Mouse (Mus musculus): Measurements from ENCODE around the gene Prlhr. TPM values are rescaled to one million over a fixed set of nuclear protein-coding genes. Genes with fewer than 3 reads are reported as not detected.

Prlhr gene
- total RNA-seq, 1 experiment: not detected

DNA sequence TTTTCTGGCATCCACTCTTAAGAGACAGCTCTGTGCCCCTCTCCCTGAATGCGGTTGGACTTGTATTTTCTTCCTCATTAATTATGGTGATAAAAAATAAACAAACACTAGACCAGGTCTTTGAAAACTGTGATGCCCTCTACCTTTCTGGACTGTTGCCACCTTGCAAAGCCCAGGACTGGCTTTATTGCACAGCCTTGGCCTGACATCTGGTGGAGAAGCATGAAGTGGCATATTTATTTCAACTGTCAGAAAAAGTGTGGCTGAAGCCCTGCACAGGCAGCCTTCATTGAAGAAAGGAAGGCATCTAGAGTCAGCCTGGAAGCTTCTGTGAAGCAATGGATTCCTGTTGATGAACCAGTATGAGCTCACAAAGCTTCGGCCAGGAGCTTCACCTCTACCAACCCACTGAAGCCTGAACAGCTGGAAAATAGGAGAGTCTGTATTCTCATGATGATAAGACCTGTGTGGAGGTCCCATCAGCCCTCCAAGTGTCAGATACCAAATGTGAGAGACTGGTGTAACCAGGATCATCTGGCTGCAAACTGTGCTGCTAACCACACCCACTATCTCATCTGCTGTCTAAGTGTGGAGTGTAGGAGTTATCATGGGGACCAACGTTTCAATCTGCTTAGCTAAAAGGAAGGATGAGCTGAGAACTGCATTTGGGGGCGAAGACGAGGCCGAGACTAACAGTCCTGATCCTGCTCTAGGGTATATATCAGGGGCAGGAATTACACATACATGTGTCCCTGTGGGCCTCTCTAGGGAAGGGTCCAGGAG is 35.6 kb downstream of the Prlhr start:
- in situ Hi-C loops (cut with MboI; ENCODE audit: low sequenced_read_pairs in 2 of 2, unreplicated experiment in 2 of 2): no loop called here
- DNase-seq (ENCODE audit: low read depth, low spot score): no peak
- H3K4me1 ChIP-seq (ENCODE audit: control insufficient read depth in 2 of 2, insufficient read depth in 2 of 2, low read length in 2 of 2, poor library complexity in 1 of 2): no peaks in the 10 kb centered on the region
- TF ChIP-seq ZNF384 (IDR thresholded peaks at IDR 0.05; ENCODE audit: low read depth, low read length) (no peak), CHD2 (IDR thresholded peaks at IDR 0.05; ENCODE audit: low read depth, low read length) (no peak), HCFC1 (IDR thresholded peaks at IDR 0.05; ENCODE audit: borderline replicate concordance, insufficient read depth, low read length) (no peak), ZC3H11A (IDR thresholded peaks at IDR 0.05; ENCODE audit: borderline replicate concordance, low read depth, low read length) (no peak), MAFK (IDR thresholded peaks at IDR 0.05; ENCODE audit: insufficient read depth, low read depth, low read length) (no peak)
- no peaks in the 10 kb centered on the region for H3K36me3 ChIP-seq (ENCODE audit: control insufficient read depth, insufficient read depth, low read length, poor library complexity, severe bottlenecking)
- H3K27ac ChIP-seq (ENCODE audit: insufficient read depth, low read depth, low read length, poor library complexity, severe bottlenecking): no peak overlapping the region
- no peak overlapping the region for H3K9ac ChIP-seq (ENCODE audit: insufficient read depth, low read depth, low read length, poor library complexity, severe bottlenecking)
- no peak overlapping the region for H3K4me3 ChIP-seq (ENCODE audit: insufficient read depth in 1 of 2, low read depth in 1 of 2, low read length in 2 of 2, poor library complexity in 1 of 2, severe bottlenecking in 1 of 2)
- H3K9me3 ChIP-seq (ENCODE audit: control insufficient read depth, insufficient read depth, low read depth, low read length): no peaks in the 10 kb centered on the region

DNA sequence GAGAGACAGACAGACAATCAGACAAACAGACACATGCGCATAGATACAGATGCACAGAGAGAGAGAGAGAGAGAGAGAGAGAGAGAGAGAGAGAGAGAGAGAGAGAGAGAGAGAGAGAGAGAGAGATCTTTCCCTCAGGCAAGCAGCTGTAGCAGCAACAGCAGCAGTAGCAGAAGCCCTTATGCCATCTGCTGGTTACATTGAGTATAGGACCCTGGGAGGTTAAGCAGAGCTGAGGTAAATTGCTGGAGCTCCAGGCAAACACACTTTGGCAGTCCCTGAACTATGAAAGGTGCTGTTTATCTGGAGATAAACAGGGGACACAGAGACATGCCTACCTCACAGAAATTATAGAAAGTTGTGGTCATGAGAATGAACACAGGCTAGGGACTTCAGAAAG is 50.5 kb downstream of the Prlhr start:
- in situ Hi-C loops (cut with MboI; ENCODE audit: low sequenced_read_pairs in 2 of 2, unreplicated experiment in 2 of 2): no loop called here
- Histone ChIP-seq H3K9ac (ENCODE audit: insufficient read depth, low read depth, low read length, poor library complexity, severe bottlenecking) (no peak overlapping the region), H3K9me3 (ENCODE audit: control insufficient read depth, insufficient read depth, low read depth, low read length) (no peaks in the 10 kb centered on the region), H3K4me1 (ENCODE audit: control insufficient read depth in 2 of 2, insufficient read depth in 2 of 2, low read length in 2 of 2, poor library complexity in 1 of 2) (no peaks in the 10 kb centered on the region), H3K4me3 (ENCODE audit: insufficient read depth in 1 of 2, low read depth in 1 of 2, low read length in 2 of 2, poor library complexity in 1 of 2, severe bottlenecking in 1 of 2) (no peak overlapping the region), H3K36me3 (ENCODE audit: control insufficient read depth, insufficient read depth, low read length, poor library complexity, severe bottlenecking) (no peaks in the 10 kb centered on the region), H3K27ac (ENCODE audit: insufficient read depth, low read depth, low read length, poor library complexity, severe bottlenecking) (no peak overlapping the region)
- TF ChIP-seq HCFC1 (IDR thresholded peaks at IDR 0.05; ENCODE audit: borderline replicate concordance, insufficient read depth, low read length): no peak
- no peak for TF ChIP-seq CHD2 (IDR thresholded peaks at IDR 0.05; ENCODE audit: low read depth, low read length)
- no peak for TF ChIP-seq ZNF384 (IDR thresholded peaks at IDR 0.05; ENCODE audit: low read depth, low read length)
- no peak for TF ChIP-seq ZC3H11A (IDR thresholded peaks at IDR 0.05; ENCODE audit: borderline replicate concordance, low read depth, low read length)
- no peak for TF ChIP-seq MAFK (IDR thresholded peaks at IDR 0.05; ENCODE audit: insufficient read depth, low read depth, low read length)
- DNase-seq (ENCODE audit: low read depth, low spot score): peak; percentile 17

Other genes starting within 250 kb of the Prlhr start
- 14.0 and 19.5 TPM in 2 replicates for gene Fam204a, start 241.6 kb downstream of the Prlhr start, total RNA-seq (2012; rRNA removed)
- 44.2 and 45.5 TPM in 2 replicates for gene Cacul1, start 112.7 kb upstream of the Prlhr start, total RNA-seq (2012; rRNA removed)

Data from ES-E14 (cell line).